Mouse (Mus musculus) small intestine, adult 2 months (tissue): Measurements from ENCODE around the gene Gnpat.

Experiments
- CTCF ChIP-seq: fragments of 200-500 bp; IDR thresholded peaks from 2 replicates; pipeline ENCODE4 v1.5.1; 2012; ENCODE audit warnings: low read depth, mild to moderate bottlenecking, control low read depth, inconsistent platforms, low read length, moderate library complexity, mixed read lengths; ENCODE audit not compliant: insufficient replicate concordance, insufficient read length; ENCODE audit errors: extremely low read depth
- POLR2A ChIP-seq: fragments of 200-500 bp; IDR thresholded peaks from 2 replicates; pipeline ENCODE4 v1.6.1; 2012; ENCODE audit warnings: low read depth, mild to moderate bottlenecking, control low read depth, inconsistent platforms, low read length, moderate library complexity

DNA sequence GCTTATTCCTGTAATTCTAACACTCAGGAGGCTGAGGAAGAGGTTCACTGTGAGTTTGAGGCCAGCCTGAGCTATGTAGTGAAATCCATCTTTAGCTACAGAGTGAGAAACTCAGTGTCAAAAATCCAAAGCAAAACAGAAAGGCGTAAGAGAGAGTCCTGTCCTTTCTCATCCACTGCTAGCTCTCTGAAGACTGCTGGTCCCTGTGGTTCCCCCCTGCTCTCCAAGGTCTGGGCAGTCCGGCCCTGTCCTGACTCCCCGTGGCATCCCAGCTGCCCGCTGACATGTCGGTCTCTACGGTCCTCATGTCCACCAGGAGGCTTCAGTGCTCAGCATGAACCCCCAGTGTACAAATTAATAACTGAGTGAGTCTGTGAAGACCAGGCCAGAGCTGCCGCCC lies 26.6 kb upstream of the Gnpat start:
- TF ChIP-seq CTCF, result no peak
- TF ChIP-seq POLR2A, result no peak
